Comparison of ENCODE assay signal across 10 mouse cellular contexts in genomic region chr10:92333042-92333774, GRCm38 (mm10).
DNase-seq lines count a peak whose midpoint lies in the region; ATAC-seq and TF ChIP-seq lines count a peak whose summit lies in the region.
"Had no signal": no experiment of that assay in that cellular context is flagged by ENCODE, and none has a peak within 500 bp of the region (broad histone marks: within the 10 kb centered on the region; RNA-seq: fewer than 3 reads in every experiment).

No protein-coding gene starts in this region.

- no peak overlapping the region for H3K9ac ChIP-seq in intestine, embryonic 14.5 days (ENCODE audit: low read length)
- no peak overlapping the region for H3K9ac ChIP-seq in intestine, postnatal 0 days (ENCODE audit: low read depth, low read length)
- no peak overlapping the region for H3K9ac ChIP-seq in embryonic facial prominence, embryonic 15.5 days
- H3K9ac ChIP-seq in hindbrain, postnatal 0 days (replicated peaks; ENCODE audit: low read length) = no peak overlapping the region
- H3K9ac ChIP-seq in neural tube, embryonic 11.5 days (ENCODE audit: low read length) = no peak overlapping the region; the same call in 1 of the 2 replicates

- no peak for DNase-seq in intestine, embryonic 14.5 days (ENCODE audit: low spot score)
- peak; percentile 56 for DNase-seq in hindbrain, postnatal 0 days (ENCODE audit: low spot score)
- DNase-seq in neural tube, embryonic 11.5 days (ENCODE audit: low spot score) = peak; percentile 44
- DNase-seq in heart, adult 18-20 months = no peak
- no peak for DNase-seq in kidney, adult 9 months
- DNase-seq in testis, postnatal 14 days (ENCODE audit: low spot score) = no peak
- DNase-seq: adrenal gland, postnatal 36 days; thymus, postnatal 4 days had no signal

- no peak overlapping the region for H3K27ac ChIP-seq in intestine, embryonic 14.5 days (ENCODE audit: low read depth)
- no peak overlapping the region for H3K27ac ChIP-seq in intestine, postnatal 0 days (ENCODE audit: low read depth, low read length)
- no peak overlapping the region for H3K27ac ChIP-seq in embryonic facial prominence, embryonic 15.5 days (replicated peaks)
- no peak overlapping the region for H3K27ac ChIP-seq in hindbrain, postnatal 0 days
- H3K27ac ChIP-seq in neural tube, embryonic 11.5 days (ENCODE audit: low read depth, low read length) = peak overlapping the region; percentile 51

- H3K36me3 ChIP-seq in intestine, embryonic 14.5 days (ENCODE audit: control insufficient read depth, insufficient read depth, low read length) = no peaks in the 10 kb centered on the region
- no peaks in the 10 kb centered on the region for H3K36me3 ChIP-seq in intestine, postnatal 0 days (ENCODE audit: control insufficient read depth, insufficient read depth)
- H3K36me3 ChIP-seq in embryonic facial prominence, embryonic 15.5 days = no peaks in the 10 kb centered on the region
- H3K36me3 ChIP-seq in hindbrain, postnatal 0 days (ENCODE audit: insufficient read depth, low read length) = no peaks in the 10 kb centered on the region
- no peaks in the 10 kb centered on the region for H3K36me3 ChIP-seq in neural tube, embryonic 11.5 days (ENCODE audit: control insufficient read depth, insufficient read depth, low read length)

- H3K27me3 ChIP-seq in intestine, embryonic 14.5 days (replicated peaks; ENCODE audit: control insufficient read depth, insufficient read depth, low read length) = no peaks in the 10 kb centered on the region
- H3K27me3 ChIP-seq in intestine, postnatal 0 days (replicated peaks; ENCODE audit: control insufficient read depth, insufficient read depth, low read length) = no peaks in the 10 kb centered on the region
- no peaks in the 10 kb centered on the region for H3K27me3 ChIP-seq in embryonic facial prominence, embryonic 15.5 days
- no peaks in the 10 kb centered on the region for H3K27me3 ChIP-seq in hindbrain, postnatal 0 days (ENCODE audit: insufficient read depth, low read length)
- no peaks in the 10 kb centered on the region for H3K27me3 ChIP-seq in neural tube, embryonic 11.5 days (ENCODE audit: control insufficient read depth, insufficient read depth, low read length)

- ATAC-seq in intestine, embryonic 14.5 days (replicated peaks; ENCODE audit: low FRiP score, low TSS enrichment, low read depth) = 0 out of 2 replicates have a peak, but pooled peaks have one; percentile 50
- no peak for ATAC-seq in intestine, postnatal 0 days
- peak; percentile 69 for ATAC-seq in embryonic facial prominence, embryonic 15.5 days (ENCODE audit: insufficient number of reproducible peaks, low FRiP score, low TSS enrichment, low read depth)
- peak; percentile 74 for ATAC-seq in hindbrain, postnatal 0 days
- ATAC-seq in neural tube, embryonic 11.5 days (ENCODE audit: insufficient read depth, low FRiP score, low TSS enrichment) = peak; percentile 80

- H3K4me2 ChIP-seq in intestine, embryonic 14.5 days (ENCODE audit: low read length) = no peak overlapping the region
- no peak overlapping the region for H3K4me2 ChIP-seq in intestine, postnatal 0 days (replicated peaks; ENCODE audit: low read depth)
- no peak overlapping the region for H3K4me2 ChIP-seq in embryonic facial prominence, embryonic 15.5 days (replicated peaks)
- H3K4me2 ChIP-seq in hindbrain, postnatal 0 days (ENCODE audit: low read depth, low read length) = no peak overlapping the region
- no peak overlapping the region for H3K4me2 ChIP-seq in neural tube, embryonic 11.5 days (ENCODE audit: low read depth)

- WGBS in intestine, embryonic 14.5 days = 13% methylated on average over 3 of the region's 3 CpGs
- 39% methylated on average over 3 of the region's 3 CpGs for WGBS in intestine, postnatal 0 days
- WGBS in embryonic facial prominence, embryonic 15.5 days = 18% methylated on average over 3 of the region's 3 CpGs
- WGBS in hindbrain, postnatal 0 days = 20% methylated on average over 3 of the region's 3 CpGs
- 2% methylated on average over 3 of the region's 3 CpGs for WGBS in neural tube, embryonic 11.5 days

- H3K9me3 ChIP-seq in intestine, embryonic 14.5 days (ENCODE audit: control insufficient read depth, low read length) = no peaks in the 10 kb centered on the region
- H3K9me3 ChIP-seq in intestine, postnatal 0 days (ENCODE audit: control insufficient read depth) = no peaks in the 10 kb centered on the region
- H3K9me3 ChIP-seq in embryonic facial prominence, embryonic 15.5 days (replicated peaks) = no peaks in the 10 kb centered on the region
- no peaks in the 10 kb centered on the region for H3K9me3 ChIP-seq in hindbrain, postnatal 0 days (ENCODE audit: low read length)
- no peaks in the 10 kb centered on the region for H3K9me3 ChIP-seq in neural tube, embryonic 11.5 days (ENCODE audit: control insufficient read depth, low read length)

- H3K4me1 ChIP-seq in intestine, embryonic 14.5 days (replicated peaks; ENCODE audit: control insufficient read depth, insufficient read depth, low read length) = peaks cover 8% of the 10 kb centered on the region; the same call in 1 of the 2 replicates
- no peaks in the 10 kb centered on the region for H3K4me1 ChIP-seq in intestine, postnatal 0 days (replicated peaks; ENCODE audit: control insufficient read depth, insufficient read depth, low read length)
- peaks cover 6% of the 10 kb centered on the region; the same call in 1 of the 2 replicates for H3K4me1 ChIP-seq in embryonic facial prominence, embryonic 15.5 days
- H3K4me1 ChIP-seq in hindbrain, postnatal 0 days (ENCODE audit: insufficient read depth, low read length) = no peaks in the 10 kb centered on the region
- H3K4me1 ChIP-seq in neural tube, embryonic 11.5 days (ENCODE audit: control insufficient read depth, insufficient read depth, low read length) = peaks cover 12% of the 10 kb centered on the region

- no peak overlapping the region for H3K4me3 ChIP-seq in intestine, embryonic 14.5 days (ENCODE audit: low read depth, low read length)
- H3K4me3 ChIP-seq in intestine, postnatal 0 days (ENCODE audit: low read depth, low read length) = no peak overlapping the region
- H3K4me3 ChIP-seq in embryonic facial prominence, embryonic 15.5 days (replicated peaks) = no peak overlapping the region
- H3K4me3 ChIP-seq in hindbrain, postnatal 0 days (ENCODE audit: low read length) = no peak overlapping the region
- H3K4me3 ChIP-seq in neural tube, embryonic 11.5 days (ENCODE audit: low read depth, low read length) = no peak overlapping the region

- TF ChIP-seq CTCF in intestine, postnatal 0 days (IDR thresholded peaks at IDR 0.05; ENCODE audit: low read depth) = no peak
- TF ChIP-seq CTCF in hindbrain, postnatal 0 days (IDR thresholded peaks at IDR 0.05; ENCODE audit: low read depth) = no peak

Comparison
In these comparisons a context has a peak if more than half of its experiments do, and no peak if none do; other contexts are left out.
1. DNase-seq: peak in hindbrain, postnatal 0 days (single experiment) and neural tube, embryonic 11.5 days (single experiment); none in intestine, embryonic 14.5 days (single experiment), heart, adult 18-20 months (0 of 2), kidney, adult 9 months (single experiment) and testis, postnatal 14 days (single experiment).